Mouse (Mus musculus): Measurements from ENCODE around the gene Tecpr2. TPM values are rescaled to one million over a fixed set of nuclear protein-coding genes. Genes with fewer than 3 reads are reported as not detected.

Tecpr2 gene
- polyA plus RNA-seq, 2 experiments, result 3.8 to 10.1 TPM

- Histone ChIP-seq H3K9me3 (ENCODE audit: control insufficient read depth, low read length) (no peaks in the 10 kb centered on the region), H3K27ac (replicated peaks; ENCODE audit: low read depth, low read length) (peak within 1 kb of the TSS; percentile 63), H3K27me3 (ENCODE audit: control insufficient read depth, insufficient read depth, low read length) (no peaks in the 10 kb centered on the region), H3K4me1 (ENCODE audit: control insufficient read depth, insufficient read depth, low read length) (peaks cover 8% of the 10 kb centered on the region; the same call in 1 of the 2 replicates), H3K9ac (ENCODE audit: low read depth, low read length, severe bottlenecking) (peak within 1 kb of the TSS; percentile 83), H3K36me3 (ENCODE audit: control insufficient read depth, insufficient read depth, low read length) (peaks cover 21% of the 10 kb centered on the region), H3K4me3 (replicated peaks; ENCODE audit: low read length) (peak within 1 kb of the TSS; percentile 87), H3K4me2 (replicated peaks; ENCODE audit: low read depth, low read length, severe bottlenecking) (peak within 1 kb of the TSS; percentile 79)
- DNase-seq (ENCODE audit: low spot score) (peak; percentile 93), ATAC-seq (ENCODE audit: low FRiP score, low read depth) (peak; percentile 94)
- WGBS, result under 1% methylated on average over 75 of the region's 90 CpGs
- TF ChIP-seq POLR2A (IDR thresholded peaks at IDR 0.05; ENCODE audit: borderline replicate concordance, extremely low read depth, insufficient read depth, insufficient read length), result peak; percentile 71; the same call in 1 of the 2 replicates
Observed at GRCm38 (mm10) chr12:110978607-110979406, 89.7 kb downstream of the Tecpr2 start, which contains the start of gene Ankrd9. Gene Ankrd9, minus strand, starts transcription at chr12:110979040.

GRCm38 (mm10) chr12:110979808-110980207, 90.7 kb downstream of the Tecpr2 start:
- Histone ChIP-seq H3K27me3 (ENCODE audit: control insufficient read depth, insufficient read depth, low read length) (no peaks in the 10 kb centered on the region), H3K9me3 (ENCODE audit: control insufficient read depth, low read length) (no peaks in the 10 kb centered on the region), H3K9ac (ENCODE audit: low read depth, low read length, severe bottlenecking) (peak overlapping the region; percentile 83; the same call in 1 of the 2 replicates), H3K4me2 (replicated peaks; ENCODE audit: low read depth, low read length, severe bottlenecking) (no peak overlapping the region), H3K4me3 (replicated peaks; ENCODE audit: low read length) (0 out of 2 replicates have a peak overlapping the region, but pooled peaks have one; percentile 87), H3K27ac (replicated peaks; ENCODE audit: low read depth, low read length) (no peak overlapping the region), H3K36me3 (ENCODE audit: control insufficient read depth, insufficient read depth, low read length) (peaks cover 21% of the 10 kb centered on the region), H3K4me1 (ENCODE audit: control insufficient read depth, insufficient read depth, low read length) (peaks cover 8% of the 10 kb centered on the region; the same call in 1 of the 2 replicates)
- DNase-seq (ENCODE audit: low spot score), result no peak
- ATAC-seq (ENCODE audit: low FRiP score, low read depth), result no peak
- WGBS, result 83% methylated on average over 3 of the region's 3 CpGs
- no peak for TF ChIP-seq POLR2A (IDR thresholded peaks at IDR 0.05; ENCODE audit: borderline replicate concordance, extremely low read depth, insufficient read depth, insufficient read length)

GRCm38 (mm10) chr12:110981736-110982135, 92.7 kb downstream of the Tecpr2 start:
- DNase-seq (ENCODE audit: low spot score) (no peak), ATAC-seq (ENCODE audit: low FRiP score, low read depth) (no peak)
- Histone ChIP-seq H3K4me2 (replicated peaks; ENCODE audit: low read depth, low read length, severe bottlenecking) (no peak overlapping the region), H3K4me1 (ENCODE audit: control insufficient read depth, insufficient read depth, low read length) (peaks cover 8% of the 10 kb centered on the region; the same call in 1 of the 2 replicates), H3K36me3 (ENCODE audit: control insufficient read depth, insufficient read depth, low read length) (peaks cover 6% of the 10 kb centered on the region; the same call in 1 of the 2 replicates), H3K27me3 (ENCODE audit: control insufficient read depth, insufficient read depth, low read length) (no peaks in the 10 kb centered on the region), H3K27ac (replicated peaks; ENCODE audit: low read depth, low read length) (no peak overlapping the region), H3K4me3 (replicated peaks; ENCODE audit: low read length) (no peak overlapping the region), H3K9me3 (ENCODE audit: control insufficient read depth, low read length) (no peaks in the 10 kb centered on the region), H3K9ac (ENCODE audit: low read depth, low read length, severe bottlenecking) (no peak overlapping the region)
- no peak for TF ChIP-seq POLR2A (IDR thresholded peaks at IDR 0.05; ENCODE audit: borderline replicate concordance, extremely low read depth, insufficient read depth, insufficient read length)
- 52% methylated on average over 3 of the region's 3 CpGs for WGBS

- H3K27me3 ChIP-seq (ENCODE audit: control insufficient read depth, insufficient read depth, low read length), result no peaks in the 10 kb centered on the region
- H3K9ac ChIP-seq (ENCODE audit: low read depth, low read length, severe bottlenecking), result no peak overlapping the region
- H3K36me3 ChIP-seq (ENCODE audit: control insufficient read depth, insufficient read depth, low read length), result no peaks in the 10 kb centered on the region
- H3K27ac ChIP-seq (replicated peaks; ENCODE audit: low read depth, low read length), result no peak overlapping the region
- no peak overlapping the region for H3K4me2 ChIP-seq (replicated peaks; ENCODE audit: low read depth, low read length, severe bottlenecking)
- TF ChIP-seq POLR2A (IDR thresholded peaks at IDR 0.05; ENCODE audit: borderline replicate concordance, extremely low read depth, insufficient read depth, insufficient read length), result no peak
- H3K9me3 ChIP-seq (ENCODE audit: control insufficient read depth, low read length), result no peaks in the 10 kb centered on the region
- H3K4me3 ChIP-seq (replicated peaks; ENCODE audit: low read length), result no peak overlapping the region
- ATAC-seq (ENCODE audit: low FRiP score, low read depth) (no peak), DNase-seq (ENCODE audit: low spot score) (no peak)
- H3K4me1 ChIP-seq (ENCODE audit: control insufficient read depth, insufficient read depth, low read length), result peaks cover 4% of the 10 kb centered on the region; the same call in 1 of the 2 replicates
- WGBS, result 55% methylated on average over 8 of the region's 8 CpGs
Observed at GRCm38 (mm10) chr12:110983083-110983482, 94.0 kb downstream of the Tecpr2 start.

- H3K36me3 ChIP-seq (ENCODE audit: control insufficient read depth, insufficient read depth, low read length), result no peaks in the 10 kb centered on the region
- no peak for TF ChIP-seq POLR2A (IDR thresholded peaks at IDR 0.05; ENCODE audit: borderline replicate concordance, extremely low read depth, insufficient read depth, insufficient read length)
- H3K4me3 ChIP-seq (replicated peaks; ENCODE audit: low read length), result no peak overlapping the region
- WGBS, result 93% methylated on average over 8 of the region's 8 CpGs
- H3K9me3 ChIP-seq (ENCODE audit: control insufficient read depth, low read length), result no peaks in the 10 kb centered on the region
- DNase-seq (ENCODE audit: low spot score) (no peak), ATAC-seq (ENCODE audit: low FRiP score, low read depth) (no peak)
- no peak overlapping the region for H3K9ac ChIP-seq (ENCODE audit: low read depth, low read length, severe bottlenecking)
- H3K27me3 ChIP-seq (ENCODE audit: control insufficient read depth, insufficient read depth, low read length), result no peaks in the 10 kb centered on the region
- H3K4me1 ChIP-seq (ENCODE audit: control insufficient read depth, insufficient read depth, low read length), result no peaks in the 10 kb centered on the region
- H3K27ac ChIP-seq (replicated peaks; ENCODE audit: low read depth, low read length), result no peak overlapping the region
- no peak overlapping the region for H3K4me2 ChIP-seq (replicated peaks; ENCODE audit: low read depth, low read length, severe bottlenecking)
Observed at GRCm38 (mm10) chr12:110983714-110984113, 94.7 kb downstream of the Tecpr2 start.

Data from limb, embryonic 14.5 days (tissue).